Mouse (Mus musculus): ENCODE results near the gene Slc13a4.

- TF ChIP-seq CTCF (IDR thresholded peaks at IDR 0.05; ENCODE audit: low read depth): no peak
- TF ChIP-seq EP300 (IDR thresholded peaks at IDR 0.05; ENCODE audit: low read depth): no peak
Measured at GRCm38 (mm10) chr6:35271868-35272765, 35.8 kb downstream of the Slc13a4 start.

All from heart, postnatal 0 days (tissue).